Mouse (Mus musculus) intestine, embryonic 14.5 days (tissue): Measurements from ENCODE around the gene Golph3l. TPM values are rescaled to one million over a fixed set of nuclear protein-coding genes. Genes with fewer than 3 reads are reported as not detected.

Source experiments
- polyA plus RNA-seq: library from polyadenylated mRNA; unstranded; fragments of >200 nt; fragmentation: Nextera tagmentation; extraction: Ambion mirVana; gene quantifications from 2 replicates; pipeline ENCODE4 v1.2.1, GENCODE M21; 2014

Gene Golph3l
- polyA plus RNA-seq, 1 experiment from 2014 or later = 38.5 TPM

Other genes with a start within 250 kb of the Golph3l start
- 45.2 and 51.3 TPM in 2 replicates for gene Setdb1, start 231.7 kb upstream of the Golph3l start, polyA plus RNA-seq
- not detected in 2 replicates for gene 4930558C23Rik, start 186.1 kb upstream of the Golph3l start, polyA plus RNA-seq
- 31.0 and 37.1 TPM in 2 replicates for gene Arnt, start 154.5 kb upstream of the Golph3l start, polyA plus RNA-seq
- 8.1 and 9.3 TPM in 2 replicates for gene Ctsk, start 89.7 kb upstream of the Golph3l start, polyA plus RNA-seq
- gene Ctss, start 62.1 kb upstream of the Golph3l start, polyA plus RNA-seq = 22.4 and 26.6 TPM in 2 replicates
- gene Hormad1, start 29.3 kb upstream of the Golph3l start, polyA plus RNA-seq = 0.12 TPM in 1 of 2 replicates, not detected in the other
- gene Ensa, start 36.1 kb downstream of the Golph3l start, polyA plus RNA-seq = 71.8 and 75.6 TPM in 2 replicates
- gene Mcl1, start 69.9 kb downstream of the Golph3l start, polyA plus RNA-seq = 49.8 and 57.5 TPM in 2 replicates
- gene Adamtsl4, start 99.0 kb downstream of the Golph3l start, polyA plus RNA-seq = 1.2 and 2.6 TPM in 2 replicates
- gene Ecm1, start 150.6 kb downstream of the Golph3l start, polyA plus RNA-seq = 23.2 and 26.3 TPM in 2 replicates
- 55.4 and 55.8 TPM in 2 replicates for gene Tars2, start 171.3 kb downstream of the Golph3l start, polyA plus RNA-seq
- gene Rprd2, start 229.9 kb downstream of the Golph3l start, polyA plus RNA-seq = 19.8 and 21.2 TPM in 2 replicates